Comparison of ENCODE assay signal across 8 mouse cellular contexts in genomic region chr7:89981557-89981956, GRCm38 (mm10). TPM values are rescaled to one million over a fixed set of nuclear protein-coding genes. Genes with fewer than 3 reads are reported as not detected.
DNase-seq lines count a peak whose midpoint lies in the region; ATAC-seq and TF ChIP-seq lines count a peak whose summit lies in the region.

No protein-coding gene starts in this region.

- H3K4me3 ChIP-seq in kidney, postnatal 0 days (replicated peaks; ENCODE audit: low read depth, low read length), result peak overlapping the region; percentile 69
- H3K4me3 ChIP-seq in cortical plate, adult 2 months (ENCODE audit: insufficient read depth, low read length), result peak overlapping the region; percentile 60
- peak overlapping the region; percentile 79 for H3K4me3 ChIP-seq in hindbrain, embryonic 14.5 days (replicated peaks; ENCODE audit: low read length)
- H3K4me3 ChIP-seq in midbrain, embryonic 15.5 days, result peak overlapping the region; percentile 66

- H3K9ac ChIP-seq in kidney, postnatal 0 days (ENCODE audit: low read depth, low read length), result peak overlapping the region; percentile 79
- peak overlapping the region; percentile 67 for H3K9ac ChIP-seq in hindbrain, embryonic 14.5 days
- peak overlapping the region; percentile 65 for H3K9ac ChIP-seq in midbrain, embryonic 15.5 days

- TF ChIP-seq POLR2A in cortical plate, adult 2 months (IDR thresholded peaks at IDR 0.05; ENCODE audit: extremely low read depth, insufficient read depth, low read length), result no peak

- H3K27ac ChIP-seq in kidney, postnatal 0 days, result peak overlapping the region; percentile 98
- no peak overlapping the region for H3K27ac ChIP-seq in cortical plate, adult 2 months (ENCODE audit: insufficient read depth, low read length)
- H3K27ac ChIP-seq in hindbrain, embryonic 14.5 days, result peak overlapping the region; percentile 95
- H3K27ac ChIP-seq in midbrain, embryonic 15.5 days, result peak overlapping the region; percentile 99

- H3K36me3 ChIP-seq in kidney, postnatal 0 days (ENCODE audit: insufficient read depth, low read length), result no peaks in the 10 kb centered on the region
- no peaks in the 10 kb centered on the region for H3K36me3 ChIP-seq in hindbrain, embryonic 14.5 days (replicated peaks; ENCODE audit: control insufficient read depth, insufficient read depth)
- H3K36me3 ChIP-seq in midbrain, embryonic 15.5 days (replicated peaks), result no peaks in the 10 kb centered on the region

- WGBS in kidney, postnatal 0 days, result 9% methylated on average over 10 of the region's 10 CpGs
- WGBS in hindbrain, embryonic 14.5 days, result 14% methylated on average over 10 of the region's 10 CpGs
- 15% methylated on average over 10 of the region's 10 CpGs for WGBS in midbrain, embryonic 15.5 days

- no peaks in the 10 kb centered on the region for H3K27me3 ChIP-seq in kidney, postnatal 0 days (ENCODE audit: insufficient read depth, low read length)
- H3K27me3 ChIP-seq in hindbrain, embryonic 14.5 days (ENCODE audit: control insufficient read depth, insufficient read depth, low read length), result no peaks in the 10 kb centered on the region
- H3K27me3 ChIP-seq in midbrain, embryonic 15.5 days (replicated peaks), result no peaks in the 10 kb centered on the region

- DNase-seq in kidney, postnatal 0 days (ENCODE audit: low spot score), result no peak
- no peak for DNase-seq in kidney, adult 9 months
- DNase-seq in hindbrain, embryonic 14.5 days (ENCODE audit: low spot score), result no peak
- DNase-seq in adrenal gland, adult 8-10 months, result no peak
- no peak for DNase-seq in layer of hippocampus, adult 11-12 months (ENCODE audit: low spot score)
- no peak for DNase-seq in adrenal gland, adult 2 months

- H3K4me2 ChIP-seq in kidney, postnatal 0 days (ENCODE audit: low read length), result peak overlapping the region; percentile 81
- peak overlapping the region; percentile 80 for H3K4me2 ChIP-seq in hindbrain, embryonic 14.5 days (replicated peaks)
- peak overlapping the region; percentile 90 for H3K4me2 ChIP-seq in midbrain, embryonic 15.5 days

- no peak; the same call in 1 of the 2 replicates for ATAC-seq in kidney, postnatal 0 days (replicated peaks; ENCODE audit: low FRiP score, low read depth)
- ATAC-seq in hindbrain, embryonic 14.5 days (ENCODE audit: low FRiP score), result peak; percentile 29
- ATAC-seq in midbrain, embryonic 15.5 days (replicated peaks), result peak; percentile 48

- H3K9me3 ChIP-seq in kidney, postnatal 0 days (replicated peaks; ENCODE audit: low read length), result no peaks in the 10 kb centered on the region
- H3K9me3 ChIP-seq in hindbrain, embryonic 14.5 days (ENCODE audit: control insufficient read depth, low read length), result no peaks in the 10 kb centered on the region
- no peaks in the 10 kb centered on the region for H3K9me3 ChIP-seq in midbrain, embryonic 15.5 days

- TF ChIP-seq CTCF in kidney, postnatal 0 days (IDR thresholded peaks at IDR 0.05; ENCODE audit: low read depth), result no peak
- no peak for TF ChIP-seq CTCF in cortical plate, adult 2 months (IDR thresholded peaks at IDR 0.05; ENCODE audit: extremely low read depth, insufficient read depth, low read length)

- H3K4me1 ChIP-seq in kidney, postnatal 0 days (replicated peaks; ENCODE audit: insufficient read depth, low read length), result peaks cover 7% of the 10 kb centered on the region; the same call in 1 of the 2 replicates
- H3K4me1 ChIP-seq in cortical plate, adult 2 months (ENCODE audit: control insufficient read depth, insufficient read depth, low read length), result peaks cover 4% of the 10 kb centered on the region
- H3K4me1 ChIP-seq in hindbrain, embryonic 14.5 days (replicated peaks; ENCODE audit: control insufficient read depth, insufficient read depth, low read length), result peaks cover 13% of the 10 kb centered on the region
- H3K4me1 ChIP-seq in midbrain, embryonic 15.5 days, result peaks cover 19% of the 10 kb centered on the region

RNA-seq across cellular contexts. Expression of gene Eed, which starts 0.8 kb away (rescaled TPM):
- 51.0 and 54.3 TPM in 2 replicates for polyA plus RNA-seq in kidney, postnatal 0 days (2015; fragmentation: Nextera tagmentation; extraction: Ambion mirVana)
- 32.0 and 32.3 TPM in 2 replicates for polyA plus RNA-seq in cortical plate, adult 2 months (2012; rRNA removed)
- 27.8 and 30.9 TPM in 2 replicates for polyA plus RNA-seq in hindbrain, embryonic 14.5 days (2014; fragmentation: Nextera tagmentation; extraction: Ambion mirVana)
- polyA plus RNA-seq in midbrain, embryonic 15.5 days (2015; fragmentation: Nextera tagmentation; extraction: Ambion mirVana), result 33.0 and 33.3 TPM in 2 replicates
- total RNA-seq in adrenal gland, adult 8-10 months (2022), result 10 to 100 TPM; 44.8 to 61.1 (median 52.2) TPM
- total RNA-seq in adrenal gland, adult 2 months (2021), result 10 to 100 TPM; 49.3 to 71.0 TPM
- 5.7 and 10.6 TPM in 2 replicates for polyA plus RNA-seq in adrenal gland, adult 2 months (2012; rRNA removed)

RNA-seq across cellular contexts. Expression of gene Hikeshi, which starts 40.6 kb away (rescaled TPM):
- polyA plus RNA-seq in kidney, postnatal 0 days (2015; fragmentation: Nextera tagmentation; extraction: Ambion mirVana), result 138 and 145 TPM in 2 replicates
- 71.8 and 72.9 TPM in 2 replicates for polyA plus RNA-seq in cortical plate, adult 2 months (2012; rRNA removed)
- polyA plus RNA-seq in hindbrain, embryonic 14.5 days (2014; fragmentation: Nextera tagmentation; extraction: Ambion mirVana), result 128 and 145 TPM in 2 replicates
- 111 and 117 TPM in 2 replicates for polyA plus RNA-seq in midbrain, embryonic 15.5 days (2015; fragmentation: Nextera tagmentation; extraction: Ambion mirVana)
- total RNA-seq in adrenal gland, adult 8-10 months (2022), result 100 to 1,000 TPM in 1 of 4 experiments, 10 to 100 TPM in 3; 70.5 to 124 (median 93.3) TPM
- 10 to 100 TPM; 84.6 to 85.3 TPM for total RNA-seq in adrenal gland, adult 2 months (2021)
- 36.6 and 69.6 TPM in 2 replicates for polyA plus RNA-seq in adrenal gland, adult 2 months (2012; rRNA removed)
